Mouse (Mus musculus): Measurements from ENCODE around the gene Nthl1. TPM values are rescaled to one million over a fixed set of nuclear protein-coding genes. Genes with fewer than 3 reads are reported as not detected.

Nthl1 gene
- total RNA-seq, 2 experiments from 2014 or later = 3.3 to 6.5 TPM

DNA sequence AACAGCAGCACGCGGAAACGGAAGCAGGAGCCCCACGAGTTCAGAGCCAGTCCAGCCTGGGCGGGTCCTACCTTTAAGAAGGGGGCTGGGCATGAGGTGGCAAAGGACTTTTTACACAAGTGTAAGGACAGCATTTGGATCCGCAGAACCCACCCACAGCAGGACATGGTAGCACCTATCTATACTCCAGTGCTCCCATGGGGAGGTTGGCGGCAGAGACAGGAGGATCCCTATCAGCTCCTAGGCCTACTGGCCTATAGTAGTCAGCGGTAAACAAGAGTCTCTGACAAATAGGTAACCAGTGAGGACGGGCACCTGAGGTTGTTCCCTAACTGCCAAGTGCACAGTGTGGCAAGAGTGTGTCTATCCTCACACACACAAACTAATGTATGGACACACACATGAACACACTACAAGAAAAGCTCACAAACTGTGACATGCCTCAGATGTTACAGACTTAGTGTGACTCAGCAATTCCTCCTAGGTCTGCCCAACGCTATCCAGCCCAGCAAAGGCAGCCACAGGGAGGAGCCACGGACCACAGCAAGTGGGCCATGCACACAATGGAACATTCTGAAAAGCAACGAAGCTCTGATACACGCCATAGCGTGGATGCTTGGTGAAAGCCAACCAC is 14.8 kb upstream of the Nthl1 start:
- intact Hi-C loops (cut with DNase I) = no loop called here
- no peak for DNase-seq (ENCODE audit: low spot score in 2 of 2)

DNA sequence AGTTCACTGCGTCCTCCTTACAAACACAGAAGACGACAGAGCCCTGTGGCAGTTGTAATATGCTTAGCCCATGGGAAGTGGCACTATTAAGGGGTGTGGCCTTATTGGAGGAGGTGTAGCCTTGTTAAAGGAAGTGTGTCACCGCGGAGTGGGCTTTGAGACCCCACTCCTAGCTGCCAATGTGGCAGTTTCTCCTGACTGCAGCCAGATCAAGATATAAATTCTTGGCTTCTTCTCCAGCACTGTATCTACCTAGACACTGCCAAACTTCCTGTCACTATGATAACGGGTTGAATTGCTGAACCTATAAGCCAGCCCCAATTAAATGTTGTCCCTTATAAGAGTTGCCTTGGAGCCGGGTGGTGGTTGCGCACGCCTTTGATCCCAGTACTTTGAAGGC is 7.0 kb upstream of the Nthl1 start:
- DNase-seq (ENCODE audit: low spot score in 2 of 2) = no peak
- intact Hi-C loops (cut with DNase I) = no loop called here

DNA sequence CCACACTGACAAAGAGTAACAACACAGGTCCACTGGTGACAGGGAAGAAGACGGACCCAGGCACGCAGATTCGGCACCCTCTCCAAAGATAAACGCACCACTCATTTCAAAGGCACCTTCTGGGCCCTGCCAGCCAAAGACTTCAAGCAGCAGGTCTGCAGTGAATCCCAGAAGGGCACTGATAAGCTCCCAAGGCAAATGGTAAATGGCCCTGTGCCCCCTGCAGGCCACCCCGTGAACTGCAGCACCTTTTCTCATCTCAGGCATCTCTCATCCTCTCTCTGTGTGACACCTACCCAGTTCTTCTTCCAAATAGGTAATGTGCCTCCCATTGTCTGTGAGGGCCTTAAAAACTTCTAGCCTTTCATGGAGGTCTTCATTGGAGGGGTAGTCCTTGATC is 3.8 kb upstream of the Nthl1 start:
- peak; percentile 57 to 76 for DNase-seq (ENCODE audit: low spot score in 2 of 2)
- intact Hi-C loops (cut with DNase I) = no loop called here

DNA sequence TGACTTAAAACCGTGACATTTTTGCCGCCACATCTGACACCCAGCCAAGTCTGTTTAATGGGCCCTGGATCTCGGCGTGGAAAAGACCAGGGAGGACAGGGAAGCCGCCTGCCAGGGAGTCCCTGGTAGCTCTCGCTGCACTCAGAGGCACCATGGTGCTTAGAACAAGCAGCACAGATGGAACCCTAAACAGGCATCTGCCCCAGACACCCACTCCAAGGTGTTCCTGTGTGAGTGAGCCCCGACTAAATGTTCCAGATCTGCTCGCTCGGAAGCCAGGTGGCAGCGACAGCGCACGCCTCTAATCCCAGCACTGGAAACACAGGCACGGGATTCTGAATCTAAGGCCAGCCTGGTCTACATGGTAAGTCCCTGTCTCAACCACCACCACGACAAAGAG is 2.4 kb upstream of the Nthl1 start:
- intact Hi-C loops (cut with DNase I) = loop anchor here (5.0 kb wide), 1 partner anchor 37 kb away; the partner anchor contains the start of gene Zfp598
- peak; percentile 34 to 63 for DNase-seq (ENCODE audit: low spot score in 2 of 2)

DNA sequence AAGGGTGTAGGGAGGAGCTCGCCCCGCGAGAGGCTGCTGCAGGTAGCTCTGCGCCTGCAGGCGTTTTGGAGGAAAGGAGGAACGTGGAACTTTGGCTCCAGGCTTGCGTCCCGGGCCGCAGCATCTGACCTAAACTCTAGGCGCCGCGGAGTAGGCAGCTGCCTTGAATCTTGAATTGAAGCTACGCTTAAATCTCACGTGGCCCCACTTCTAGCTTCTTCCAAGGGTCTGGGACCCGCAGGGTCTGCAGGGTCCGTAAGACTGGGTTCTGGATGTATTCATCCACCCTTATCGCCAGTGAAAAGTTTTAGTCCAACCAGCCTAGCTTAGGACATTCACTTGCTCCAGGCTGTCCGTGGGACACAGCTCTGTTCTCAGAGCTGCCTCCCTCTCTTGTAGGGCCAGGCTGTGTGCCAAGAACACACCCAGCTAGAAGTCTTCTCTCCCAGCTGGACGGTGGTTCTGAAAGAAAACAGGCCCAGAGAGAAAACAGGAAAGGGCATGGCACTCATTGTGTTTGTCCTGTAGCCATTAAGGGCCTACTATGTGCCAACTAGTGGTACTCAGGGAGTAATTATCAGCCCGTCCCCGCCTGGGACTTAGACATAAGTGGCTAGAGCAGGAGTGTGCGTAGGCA is 451 bp downstream of the Nthl1 start:
- DNase-seq (ENCODE audit: low spot score in 2 of 2) = peak in 1 of 2 experiments; percentile 32
- intact Hi-C loops (cut with DNase I) = loop anchor here (5.0 kb wide), 1 partner anchor 34 kb away; the partner anchor contains the start of gene Zfp598

DNA sequence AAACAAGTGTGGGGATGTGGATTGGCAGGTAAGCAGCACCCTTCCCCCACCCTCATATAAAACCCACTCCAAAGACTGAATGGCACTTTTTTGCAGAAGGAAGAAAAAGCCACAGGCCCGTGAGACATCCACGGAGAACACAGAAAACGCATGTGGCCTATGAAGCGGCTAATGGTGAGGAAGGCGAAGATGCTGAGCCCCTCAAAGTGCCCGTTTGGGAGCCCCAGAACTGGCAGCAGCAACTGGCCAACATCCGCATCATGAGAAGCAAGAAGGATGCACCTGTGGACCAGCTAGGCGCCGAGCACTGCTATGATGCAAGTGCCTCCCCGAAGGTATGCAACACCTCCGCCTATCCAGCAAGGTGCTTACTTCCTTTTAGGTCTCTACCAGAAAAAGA is 1.4 kb downstream of the Nthl1 start:
- no peak for DNase-seq (ENCODE audit: low spot score in 2 of 2)
- intact Hi-C loops (cut with DNase I) = loop anchor here (5.0 kb wide), 1 partner anchor 33 kb away; the partner anchor contains the start of gene Zfp598

DNA sequence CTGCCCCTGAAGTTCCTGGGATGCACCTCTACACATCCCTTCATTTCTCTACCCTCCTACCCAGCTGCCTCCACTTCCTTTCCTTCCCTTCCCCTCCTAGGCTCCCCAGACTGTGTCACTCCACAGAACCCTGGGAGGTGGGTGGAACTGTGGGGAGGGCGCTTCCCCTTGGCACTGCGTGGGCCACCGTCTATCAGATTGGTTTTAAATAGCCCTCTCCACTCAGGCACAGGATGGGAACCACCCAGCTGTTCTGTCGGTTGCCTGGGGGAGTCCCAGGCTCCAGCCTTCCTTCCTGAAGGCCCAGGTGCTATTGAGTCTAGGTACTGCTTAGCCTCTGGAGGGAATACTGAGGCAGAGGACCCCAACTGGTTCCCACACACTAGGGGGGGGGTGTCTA is 2.5 kb downstream of the Nthl1 start:
- intact Hi-C loops (cut with DNase I) = no loop called here
- DNase-seq (ENCODE audit: low spot score in 2 of 2) = peak in 1 of 2 experiments; percentile 57

DNA sequence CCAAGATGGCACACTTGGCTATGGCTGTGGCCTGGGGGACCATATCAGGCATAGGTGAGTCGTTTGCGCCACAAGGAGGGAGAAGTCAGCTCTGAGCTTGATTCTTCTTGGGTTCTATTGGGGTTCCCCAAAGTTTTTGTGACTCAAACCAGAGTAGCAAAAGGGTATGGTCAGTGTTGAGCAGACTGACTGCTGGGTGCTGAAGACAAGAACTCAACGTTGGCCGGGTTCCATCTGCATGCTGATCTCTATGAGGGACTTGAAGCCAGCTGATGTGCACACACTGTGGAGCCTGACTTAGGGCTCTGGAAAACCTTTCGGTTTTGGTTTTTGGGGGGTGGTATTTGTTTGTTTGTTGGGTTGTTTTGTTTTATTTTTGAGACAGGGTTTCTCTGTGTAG is 3.2 kb downstream of the Nthl1 start:
- intact Hi-C loops (cut with DNase I) = no loop called here
- DNase-seq (ENCODE audit: low spot score in 2 of 2) = no peak

DNA sequence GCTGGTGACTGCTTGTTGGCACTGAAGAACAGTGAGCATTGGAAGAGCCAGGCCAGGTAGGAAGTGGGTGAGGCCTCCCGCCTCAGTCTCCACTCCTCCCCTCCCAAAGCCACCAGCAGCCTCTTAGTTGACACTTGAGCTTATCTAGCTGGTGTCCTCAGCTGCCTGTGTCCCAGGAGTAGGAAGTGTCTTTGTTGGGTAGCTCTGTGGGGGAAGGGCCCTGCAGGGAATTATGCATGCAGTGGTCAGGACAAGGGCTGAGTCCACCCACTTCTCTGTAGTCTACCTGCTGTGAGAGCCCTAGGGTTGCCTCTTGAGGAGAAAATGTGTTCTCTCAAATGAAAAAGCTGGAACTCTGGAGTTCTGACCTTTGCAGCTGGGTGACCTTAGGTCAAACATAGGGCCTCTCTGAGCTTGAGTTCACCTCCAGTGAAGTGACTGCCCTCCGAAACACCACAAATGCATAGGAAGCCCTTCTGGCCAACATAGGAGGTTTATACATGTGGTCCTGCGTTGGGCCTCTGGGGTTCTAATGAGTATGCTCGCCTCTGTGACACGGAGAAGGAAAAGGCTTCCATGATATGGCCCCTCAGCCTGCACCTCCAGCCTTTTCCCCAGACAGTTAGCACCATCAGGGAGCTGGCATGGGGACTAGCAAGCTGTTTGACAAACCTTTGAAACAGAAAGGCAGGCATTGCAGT is 4.5 kb downstream of the Nthl1 start:
- DNase-seq (ENCODE audit: low spot score in 2 of 2) = no peak
- intact Hi-C loops (cut with DNase I) = no loop called here

DNA sequence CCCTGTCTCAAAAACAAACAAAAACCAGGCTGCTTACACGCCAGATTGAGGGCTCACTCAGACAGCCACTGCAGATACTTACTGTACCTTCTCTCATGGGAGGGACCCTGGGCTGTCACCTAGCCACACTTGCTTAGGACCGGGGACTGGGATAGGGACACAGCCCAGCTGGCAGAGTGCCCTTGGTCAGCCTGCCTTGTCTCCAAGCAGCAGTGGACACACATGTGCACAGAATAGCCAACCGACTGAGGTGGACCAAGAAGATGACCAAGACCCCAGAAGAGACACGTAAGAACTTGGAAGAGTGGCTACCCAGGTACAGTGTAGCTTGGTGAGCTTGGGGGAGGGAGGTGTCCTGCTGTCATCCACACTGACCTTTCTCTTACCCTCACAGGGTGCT is 5.7 kb downstream of the Nthl1 start:
- intact Hi-C loops (cut with DNase I) = no loop called here
- no peak for DNase-seq (ENCODE audit: low spot score in 2 of 2)

DNA sequence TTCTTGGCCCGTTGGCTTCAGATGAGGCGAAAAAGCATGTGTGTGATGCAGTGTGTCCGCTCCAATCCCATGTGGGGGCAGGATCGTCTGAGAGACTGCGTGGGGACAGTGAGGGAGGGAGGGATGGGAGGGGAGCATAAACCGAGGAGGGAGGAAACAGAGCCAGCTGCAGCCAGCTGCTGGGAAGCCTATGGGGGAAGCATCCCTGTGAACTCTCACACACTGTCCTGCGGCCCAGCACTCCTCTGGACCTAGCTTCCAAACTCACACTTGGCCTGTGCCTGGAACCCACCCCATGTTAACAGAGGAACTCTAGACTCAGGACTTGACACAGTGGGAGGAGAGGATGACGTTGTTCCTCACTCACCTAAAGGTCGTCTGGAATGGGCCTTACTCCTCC is 6.4 kb downstream of the Nthl1 start:
- intact Hi-C loops (cut with DNase I) = no loop called here
- no peak for DNase-seq (ENCODE audit: low spot score in 2 of 2)

DNA sequence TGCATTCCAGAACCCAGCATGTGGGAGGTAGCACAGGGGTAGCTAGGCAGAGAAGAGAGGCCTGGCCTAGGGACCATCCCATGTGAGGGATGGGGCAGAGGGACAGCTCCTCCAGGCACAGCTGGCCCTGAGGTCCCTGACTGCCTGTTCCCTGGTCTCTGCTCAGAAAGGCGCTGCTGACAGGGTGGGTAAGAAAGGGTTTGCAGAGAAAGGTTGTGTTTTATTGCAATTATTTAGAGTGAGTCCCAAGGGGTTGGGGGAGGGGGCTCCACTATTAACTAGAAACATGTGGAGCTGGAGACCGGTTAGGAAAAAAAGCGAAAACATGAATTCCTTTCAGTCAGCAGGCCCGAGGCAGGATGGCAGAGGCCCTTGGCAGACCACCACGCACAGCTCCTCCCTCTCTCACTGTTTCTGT is 7.1 kb downstream of the Nthl1 start:
- intact Hi-C loops (cut with DNase I) = no loop called here
- DNase-seq (ENCODE audit: low spot score in 2 of 2) = no peak

DNA sequence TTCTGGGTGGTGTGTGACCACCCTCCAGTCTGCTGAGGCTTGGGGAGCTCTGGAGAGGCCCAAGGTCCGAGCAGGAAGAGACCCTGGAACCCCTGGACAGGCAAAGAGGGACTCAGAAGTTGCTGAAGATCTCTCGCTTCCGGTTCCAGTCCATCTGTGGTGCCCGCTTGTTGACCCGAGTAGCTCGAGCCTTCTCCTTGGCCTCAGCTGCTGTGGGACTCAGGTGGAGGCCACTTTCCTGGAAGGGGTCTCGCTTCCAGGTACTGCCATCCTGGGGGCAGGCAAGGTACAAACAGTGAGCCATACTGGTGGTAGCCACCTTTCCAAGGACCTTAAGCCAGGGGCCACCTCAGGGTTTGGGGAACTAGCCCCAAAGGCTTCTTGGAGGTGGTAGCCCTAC is 7.6 kb downstream of the Nthl1 start:
- DNase-seq (ENCODE audit: low spot score in 2 of 2) = no peak
- intact Hi-C loops (cut with DNase I) = no loop called here

DNA sequence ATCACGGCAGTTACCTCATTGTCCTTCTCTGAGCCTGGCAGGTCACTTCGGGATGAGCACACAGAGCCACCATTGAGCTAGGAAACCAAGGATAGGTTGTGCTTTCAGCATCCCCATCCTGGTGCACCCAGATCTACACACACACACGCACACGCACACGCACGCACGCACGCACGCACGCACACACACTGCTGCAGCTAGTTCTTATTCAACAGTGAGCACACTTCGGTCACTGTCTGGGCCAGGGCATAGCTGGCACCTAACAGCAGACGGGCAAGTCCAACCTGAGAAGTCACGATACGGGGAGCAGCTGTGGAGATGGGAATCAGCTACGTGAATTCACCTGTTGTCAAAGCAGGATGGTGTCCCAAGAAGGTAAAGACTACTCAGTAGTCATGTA is 8.1 kb downstream of the Nthl1 start:
- DNase-seq (ENCODE audit: low spot score in 2 of 2) = no peak
- intact Hi-C loops (cut with DNase I) = no loop called here

DNA sequence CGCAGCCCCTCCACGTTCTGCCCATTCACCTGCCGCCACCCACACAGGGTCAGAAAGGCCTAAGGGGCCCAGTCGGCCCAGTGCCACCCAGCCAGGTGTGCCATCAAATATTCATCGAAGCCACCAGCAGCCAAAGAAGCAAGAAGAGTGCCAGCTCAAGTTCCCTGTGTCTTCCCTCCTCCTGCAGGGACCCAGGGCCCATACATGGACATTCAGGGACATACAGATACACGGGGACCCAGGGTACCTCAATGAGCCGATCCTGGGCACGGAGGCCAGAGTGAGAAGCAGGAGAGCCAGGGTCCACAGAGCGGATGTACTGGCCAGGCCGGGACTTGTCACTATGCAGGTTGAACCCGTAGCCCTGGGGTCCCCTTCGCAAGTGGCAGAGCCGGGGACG is 9.5 kb downstream of the Nthl1 start:
- intact Hi-C loops (cut with DNase I) = no loop called here

DNA sequence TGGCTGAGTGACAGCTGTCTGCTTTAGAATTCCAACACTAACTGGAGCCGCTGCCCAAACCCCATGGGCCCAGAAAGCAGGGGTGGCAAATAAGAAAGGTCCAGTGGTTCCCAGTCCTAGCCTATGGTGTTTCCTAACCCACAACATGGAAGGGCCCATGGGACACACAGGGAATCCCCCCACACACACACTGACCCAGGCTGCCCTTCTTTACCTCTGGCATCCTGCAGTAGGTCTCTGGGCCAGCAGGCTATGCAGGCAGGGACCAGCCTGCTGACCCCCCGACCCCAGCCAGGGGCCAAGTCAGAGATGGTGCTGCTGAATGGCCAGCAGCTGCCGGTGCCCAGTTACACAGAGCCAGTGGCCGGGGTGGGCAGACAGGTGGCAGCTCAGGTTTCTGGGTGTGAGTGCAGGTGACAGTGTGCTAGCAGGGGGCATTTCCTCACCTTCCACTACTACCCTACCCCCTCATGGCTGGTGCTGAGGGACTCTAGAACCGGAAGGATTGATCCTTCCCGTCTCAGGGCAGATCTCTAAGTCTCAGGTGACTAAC is 10.4 kb downstream of the Nthl1 start:
- intact Hi-C loops (cut with DNase I) = no loop called here
- DNase-seq (ENCODE audit: low spot score in 2 of 2) = no peak

More for the DNA sequence above, 9.5 kb downstream of the Nthl1 start:
- no peak for DNase-seq (ENCODE audit: low spot score in 2 of 2)

DNA sequence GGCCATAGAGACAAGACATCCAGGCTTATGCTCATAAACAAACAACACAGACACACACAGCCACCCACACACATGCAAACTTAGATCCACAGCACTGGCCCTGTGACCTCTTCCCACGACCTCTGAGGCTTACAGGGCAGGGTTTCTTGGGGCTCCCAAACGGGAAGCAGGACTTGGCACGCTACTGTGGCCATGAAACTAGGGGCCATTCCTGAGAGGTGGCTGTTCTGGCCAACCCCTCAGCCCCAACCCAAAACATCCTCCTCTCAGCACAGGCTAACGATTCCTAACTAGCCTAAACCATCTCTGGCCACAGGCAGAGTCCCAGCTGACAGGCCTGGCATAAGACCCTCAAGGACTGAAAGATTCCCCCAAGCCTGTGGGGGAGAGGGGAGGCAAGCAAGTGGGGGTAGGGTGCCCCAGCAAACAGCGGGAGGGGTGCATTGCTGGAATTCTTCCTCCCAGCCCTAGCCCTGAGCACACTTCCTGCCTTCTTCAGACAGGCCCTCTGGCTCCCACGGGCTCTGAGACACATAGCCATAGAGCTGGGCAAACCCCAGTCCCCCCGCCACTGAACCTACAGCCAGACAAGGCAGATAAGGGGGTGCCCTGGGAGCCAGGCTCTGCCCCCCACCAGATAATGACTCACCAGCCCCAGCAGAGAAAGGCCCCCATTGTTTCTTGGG is 11.7 kb downstream of the Nthl1 start:
- intact Hi-C loops (cut with DNase I) = no loop called here
- DNase-seq (ENCODE audit: low spot score in 2 of 2) = no peak

DNA sequence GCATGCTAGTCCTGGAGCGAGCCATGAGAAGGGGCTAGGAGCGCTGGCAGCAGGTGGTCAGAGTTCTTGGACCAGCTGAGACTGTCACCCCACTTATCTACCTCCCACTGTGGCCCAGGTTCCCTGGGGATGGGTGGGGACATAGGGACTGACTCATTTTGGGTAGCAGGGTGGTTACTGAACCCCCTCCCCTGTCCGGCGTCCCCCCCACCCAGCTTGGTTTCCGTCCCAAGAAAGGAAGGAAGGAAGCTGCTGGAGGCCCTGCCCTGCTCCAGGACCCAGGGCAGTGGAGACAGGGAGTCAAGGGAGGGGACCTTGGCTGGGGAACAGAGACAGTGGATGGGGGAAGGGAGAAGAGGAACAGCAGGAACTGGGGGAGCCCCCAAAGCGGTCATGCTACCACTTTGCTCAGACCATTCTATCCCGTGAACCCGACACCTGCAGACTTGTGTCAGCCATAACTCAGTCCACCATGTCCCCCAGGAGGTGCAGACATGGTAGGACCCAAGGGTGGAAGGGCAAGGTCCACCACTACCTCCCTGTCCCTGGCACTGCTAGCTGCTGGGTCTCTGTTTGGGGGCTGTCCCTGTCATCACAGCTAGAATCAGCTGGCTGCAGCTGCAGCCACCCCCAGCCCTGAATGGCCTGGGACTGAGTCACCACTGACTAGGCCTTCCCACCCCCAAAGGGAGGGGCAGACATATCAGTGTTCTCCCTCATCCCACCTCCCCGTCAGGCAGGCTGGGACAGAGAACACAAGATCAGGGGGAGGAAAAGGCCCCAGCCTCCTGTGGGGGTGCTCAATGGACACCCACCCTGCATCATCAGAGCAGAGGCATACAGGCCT is 12.6 kb downstream of the Nthl1 start:
- intact Hi-C loops (cut with DNase I) = no loop called here
- DNase-seq (ENCODE audit: low spot score in 2 of 2) = peak in 1 of 2 experiments; percentile 53

DNA sequence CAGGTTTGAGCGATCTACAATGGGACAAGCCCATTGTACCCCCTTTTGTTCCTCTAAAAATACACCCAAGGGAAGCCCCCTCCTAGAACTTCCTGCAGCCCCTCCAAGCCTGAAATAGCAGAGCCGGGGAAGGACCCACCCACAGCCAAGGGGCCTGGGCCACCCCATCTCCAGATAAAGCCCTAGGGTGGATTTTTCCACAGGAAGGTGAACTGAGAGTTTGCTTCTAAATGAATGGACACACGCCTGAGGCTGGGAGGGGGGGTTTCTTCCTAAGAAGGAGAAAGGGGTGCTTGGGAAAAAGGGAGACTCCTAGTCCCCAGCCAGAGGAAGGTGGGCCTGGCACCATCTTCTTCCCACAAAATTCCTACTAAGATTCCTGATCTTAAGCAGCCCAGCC is 13.4 kb downstream of the Nthl1 start:
- intact Hi-C loops (cut with DNase I) = no loop called here
- no peak for DNase-seq (ENCODE audit: low spot score in 2 of 2)
